Mouse (Mus musculus) kidney, adult 11 months (tissue): ENCODE data around the gene Cfap100.

Experiments
- DNase-seq: peaks from one replicate; pipeline ENCODE4 v3.0.0; 2022

Cfap100 gene

DNA sequence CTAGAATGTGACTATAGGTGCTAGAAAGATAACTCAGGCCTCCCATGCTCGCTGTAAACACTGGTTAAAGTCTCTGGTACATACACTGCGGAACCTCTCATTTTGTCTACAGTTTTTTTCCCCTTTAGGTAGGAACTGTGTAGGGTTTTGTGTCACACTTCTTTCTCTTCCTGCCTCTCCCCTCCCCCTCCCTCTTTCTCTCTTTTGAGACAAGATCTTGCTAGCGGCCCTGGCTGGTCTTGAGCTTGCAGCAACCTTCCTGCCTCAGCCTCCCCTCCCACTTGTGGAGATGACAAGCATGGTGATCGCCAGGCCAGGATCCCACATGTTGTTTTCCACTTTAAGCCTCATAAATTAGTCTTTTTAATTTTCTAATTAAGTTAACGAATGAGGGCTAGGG is 25.2 kb upstream of the Cfap100 start:
- no peak for DNase-seq

DNA sequence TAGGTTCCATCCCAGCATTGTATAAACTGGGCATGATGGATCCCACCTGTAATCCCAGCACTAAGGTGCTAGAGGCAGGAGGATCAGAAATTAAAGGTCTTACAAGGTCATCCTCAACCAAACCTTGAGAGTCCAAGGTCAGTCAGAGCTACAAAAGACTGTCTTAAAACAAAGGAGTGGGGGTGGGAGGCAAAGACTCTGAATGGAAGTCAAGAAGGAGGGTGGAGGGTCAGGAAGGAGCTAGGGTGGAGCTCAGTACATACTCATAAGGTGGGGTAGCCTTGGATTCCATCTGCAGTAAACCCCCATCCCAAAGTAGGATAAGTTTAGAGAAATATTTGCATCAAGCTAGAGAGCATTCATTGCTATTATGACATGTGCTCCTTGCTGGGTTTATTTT is 24.0 kb upstream of the Cfap100 start:
- DNase-seq: no peak

DNA sequence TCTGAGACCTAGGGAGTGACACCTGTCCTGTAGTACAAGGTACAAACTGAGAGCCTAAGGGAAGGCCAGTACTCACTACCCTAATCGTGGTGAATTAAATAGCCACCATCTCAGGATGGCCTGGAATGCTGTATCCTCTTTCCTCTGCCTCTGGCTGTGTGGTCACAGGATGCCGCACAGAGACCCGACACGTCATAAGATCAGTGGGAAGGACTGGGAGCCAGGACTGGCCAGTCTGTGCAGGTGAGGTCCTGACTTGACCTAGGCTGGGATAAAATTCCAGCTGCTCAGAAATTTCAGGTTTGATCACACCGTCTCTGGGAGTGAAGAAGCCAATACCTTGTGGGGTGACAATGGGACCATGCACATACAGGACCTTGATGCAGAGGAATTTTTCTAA is 22.9 kb upstream of the Cfap100 start:
- DNase-seq: no peak

DNA sequence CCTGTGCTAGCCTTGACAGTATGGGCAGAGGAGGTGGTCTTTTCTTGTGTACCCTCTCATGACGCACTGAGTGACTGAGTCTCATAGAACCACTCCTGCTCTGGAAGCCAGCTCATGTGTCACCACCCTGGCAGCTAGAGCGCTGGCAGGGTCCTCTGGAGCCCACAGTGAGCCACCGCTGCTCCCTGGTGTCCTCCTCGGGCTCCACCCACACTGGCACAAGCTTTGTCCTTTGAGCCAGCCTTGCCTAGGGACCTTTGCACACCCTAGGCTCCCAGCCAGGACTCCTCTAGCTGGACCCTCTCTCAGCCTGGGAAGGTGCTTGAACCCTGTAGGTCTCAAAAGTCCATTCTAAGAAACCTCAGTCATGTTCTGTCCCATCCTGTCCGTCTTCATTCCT is 22.1 kb upstream of the Cfap100 start:
- peak; percentile 94 for DNase-seq

DNA sequence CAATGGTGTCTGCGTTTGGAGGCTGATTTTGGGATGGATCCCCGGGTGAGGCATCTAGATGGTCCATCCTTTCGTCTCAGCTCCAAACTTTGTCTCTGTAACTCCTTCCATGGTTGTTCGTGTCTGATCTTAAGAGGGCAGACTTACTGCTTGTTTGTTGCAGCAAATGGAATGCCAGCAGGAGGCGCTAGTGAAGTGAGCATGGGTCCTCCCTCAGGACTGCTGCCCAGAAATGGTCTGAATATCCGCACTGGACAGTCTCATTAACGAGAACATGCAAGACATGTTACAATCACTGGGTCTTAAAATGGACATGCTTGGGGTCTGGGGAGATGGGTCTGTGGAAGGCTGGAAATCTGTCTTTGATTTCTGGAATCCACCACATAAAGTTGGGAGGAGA is 21.6 kb upstream of the Cfap100 start:
- DNase-seq: peak; percentile 90

DNA sequence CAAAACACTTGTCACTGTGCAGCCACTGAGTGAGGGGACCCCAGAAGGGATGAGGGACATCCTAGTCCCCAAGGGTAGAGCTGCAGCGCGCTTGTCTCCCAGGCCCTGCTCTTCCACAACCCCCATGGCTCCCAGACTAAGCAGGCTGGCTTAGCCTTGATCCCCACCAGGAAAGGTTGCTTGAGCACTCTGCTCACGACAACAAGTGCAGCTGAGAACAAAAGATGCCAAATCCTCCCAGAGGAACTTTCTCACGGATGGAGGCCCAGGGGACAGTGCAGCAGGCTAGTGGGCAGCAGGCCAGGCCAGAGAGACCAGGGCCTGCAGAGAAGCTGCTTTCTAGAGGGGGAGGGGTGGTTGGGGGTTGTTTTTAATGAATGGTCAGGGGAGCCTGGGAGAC is 18.3 kb upstream of the Cfap100 start:
- no peak for DNase-seq

DNA sequence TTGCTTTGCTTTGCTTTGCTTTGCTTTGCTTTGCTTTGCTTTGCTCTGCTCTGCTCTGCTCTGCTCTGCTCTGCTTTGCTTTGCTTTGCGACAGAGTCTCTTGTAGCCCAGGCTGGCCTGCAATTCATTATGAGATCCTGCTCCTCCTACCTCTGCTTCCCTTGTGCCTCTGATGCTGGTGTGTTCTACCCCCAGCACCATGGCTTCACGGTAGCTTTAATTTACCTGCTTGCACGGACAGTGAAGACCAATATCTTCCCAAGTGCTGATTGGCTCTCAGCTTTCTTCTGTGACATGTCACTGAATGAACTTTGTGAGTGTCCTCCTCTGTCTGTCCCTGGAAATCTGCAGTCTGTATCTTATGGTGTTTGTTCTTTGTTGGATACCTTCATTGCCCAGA is 8.4 kb upstream of the Cfap100 start:
- no peak for DNase-seq

DNA sequence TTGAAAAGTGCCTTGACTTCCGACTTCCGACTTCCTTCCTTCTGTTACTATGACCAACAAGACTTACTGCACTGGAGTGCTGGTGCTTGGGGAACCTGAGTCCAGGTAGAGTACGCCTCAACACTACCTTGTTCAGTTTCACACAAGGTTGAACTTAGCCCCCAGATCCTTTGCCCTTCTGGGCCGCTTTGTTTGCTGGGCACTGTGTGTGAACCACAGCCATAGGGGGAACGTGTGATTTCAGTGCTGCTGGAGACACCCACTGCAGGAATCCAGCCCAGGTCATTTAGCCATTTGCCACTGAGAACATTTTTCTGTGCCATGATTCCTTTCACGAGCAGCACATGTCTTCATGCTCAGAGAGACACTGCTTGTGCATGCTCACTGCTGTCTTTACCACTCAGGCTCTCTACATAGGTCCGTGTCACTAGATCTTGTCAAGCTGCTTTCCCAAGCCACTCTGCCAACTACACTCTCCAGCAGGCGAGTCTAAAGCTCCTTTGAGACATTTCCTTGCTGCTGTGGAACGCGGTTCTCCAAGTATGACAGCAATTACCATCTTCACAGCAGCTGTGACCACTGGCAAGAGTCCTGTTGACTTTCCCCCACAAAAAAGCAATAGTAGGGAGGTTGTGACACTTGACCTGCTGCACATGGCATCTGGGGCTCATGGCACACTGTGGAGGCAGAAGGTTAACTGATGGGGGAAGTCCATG is 7.8 kb upstream of the Cfap100 start:
- DNase-seq: no peak

DNA sequence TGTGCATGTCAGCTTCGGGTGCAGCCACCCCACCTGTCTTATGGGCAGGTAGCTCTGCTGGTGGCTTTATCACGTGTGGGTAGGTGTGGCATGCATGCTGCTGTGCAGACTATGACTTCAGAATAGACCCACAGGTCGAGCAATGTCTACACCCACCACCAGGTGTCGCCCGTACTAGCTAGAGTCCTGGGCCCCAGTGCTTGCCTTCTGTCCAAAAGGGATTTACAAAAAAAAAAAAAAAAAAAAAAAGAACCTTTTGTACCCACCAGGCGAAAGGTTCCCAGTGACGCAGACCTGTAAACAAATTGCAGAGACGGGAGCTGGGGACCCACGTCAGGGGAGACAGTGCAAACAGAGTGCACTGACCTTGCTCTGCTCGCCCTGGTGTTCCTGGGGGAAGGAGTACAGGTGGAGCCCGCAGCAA is 6.6 kb upstream of the Cfap100 start:
- DNase-seq: peak; percentile 90

DNA sequence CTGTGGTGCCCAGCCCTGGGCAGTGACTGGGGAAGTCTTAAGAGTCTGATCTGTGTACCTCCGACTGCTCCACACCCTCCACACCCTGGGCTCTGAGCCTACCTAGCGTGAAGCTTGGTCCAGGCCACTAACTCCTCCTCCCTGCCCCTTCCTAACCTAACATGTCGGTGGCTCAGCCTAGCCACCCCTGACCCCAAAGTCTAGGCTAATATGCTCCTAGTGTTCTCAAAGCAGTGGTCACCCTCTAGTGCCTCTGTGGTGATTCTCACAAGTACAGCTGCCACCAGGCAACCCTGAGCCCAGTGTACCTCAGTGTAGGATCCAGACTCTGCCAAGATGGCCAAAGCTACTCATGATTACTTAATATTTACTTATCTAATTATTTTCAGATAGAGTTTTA is 6.1 kb upstream of the Cfap100 start:
- DNase-seq: no peak

DNA sequence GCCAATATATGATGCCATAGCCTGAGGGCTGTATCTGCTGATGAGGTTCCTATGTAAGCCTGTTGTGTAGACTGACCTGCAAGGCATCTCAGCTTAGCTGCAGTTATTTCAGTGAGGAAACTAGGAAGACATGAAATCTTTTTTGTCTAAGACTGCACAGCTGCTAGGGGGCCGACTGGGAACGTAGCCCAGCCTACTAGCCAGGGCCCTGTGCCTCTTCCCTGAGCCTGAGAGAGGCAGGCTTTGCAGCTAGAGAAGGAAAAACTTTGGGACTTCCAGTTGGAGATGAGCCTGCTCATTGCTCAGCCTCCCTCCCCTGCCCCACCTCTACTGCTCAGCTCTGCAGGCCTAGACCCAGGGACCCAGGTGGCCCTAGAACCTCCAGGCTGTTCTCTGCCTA is 2.9 kb upstream of the Cfap100 start:
- no peak for DNase-seq

DNA sequence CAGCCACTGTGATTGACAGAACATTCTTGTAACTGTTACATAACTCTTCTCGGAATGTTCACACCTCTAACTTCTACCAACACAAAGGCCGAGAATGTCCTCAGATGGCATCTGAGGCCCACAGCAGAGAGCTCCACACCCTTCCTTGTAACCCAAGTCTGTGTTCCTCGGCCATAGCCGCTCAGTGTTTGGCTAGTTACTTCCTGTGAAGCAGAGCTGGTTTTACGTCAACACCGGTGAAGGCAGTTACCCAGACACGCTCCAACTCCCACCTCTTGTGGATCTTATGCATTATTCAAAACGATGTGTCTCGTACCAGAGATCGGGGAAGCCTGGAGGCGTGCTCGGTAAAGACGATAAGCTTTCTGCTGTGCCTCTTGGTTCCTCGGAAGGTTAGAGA is 1.3 kb upstream of the Cfap100 start:
- peak; percentile 21 for DNase-seq

DNA sequence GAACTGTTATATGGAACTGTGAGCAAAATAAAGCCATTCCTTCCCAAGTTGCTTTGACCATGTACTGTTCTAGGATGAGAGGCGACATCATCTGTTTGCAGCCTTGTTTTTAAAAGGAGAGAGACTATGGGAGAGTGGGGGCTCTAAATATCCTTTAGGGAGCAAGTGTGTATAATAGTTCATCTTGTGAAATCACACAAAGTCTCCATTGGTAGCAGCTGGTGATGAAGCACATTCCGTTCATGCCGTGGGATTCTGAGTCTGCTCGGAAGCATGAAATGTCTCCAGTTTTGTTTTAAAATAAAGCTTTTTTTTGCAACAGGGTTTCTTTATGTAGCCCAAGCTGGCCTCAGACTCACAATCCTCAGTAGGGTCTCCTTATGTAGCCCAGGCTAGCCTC is 2.6 kb downstream of the Cfap100 start:
- no peak for DNase-seq

DNA sequence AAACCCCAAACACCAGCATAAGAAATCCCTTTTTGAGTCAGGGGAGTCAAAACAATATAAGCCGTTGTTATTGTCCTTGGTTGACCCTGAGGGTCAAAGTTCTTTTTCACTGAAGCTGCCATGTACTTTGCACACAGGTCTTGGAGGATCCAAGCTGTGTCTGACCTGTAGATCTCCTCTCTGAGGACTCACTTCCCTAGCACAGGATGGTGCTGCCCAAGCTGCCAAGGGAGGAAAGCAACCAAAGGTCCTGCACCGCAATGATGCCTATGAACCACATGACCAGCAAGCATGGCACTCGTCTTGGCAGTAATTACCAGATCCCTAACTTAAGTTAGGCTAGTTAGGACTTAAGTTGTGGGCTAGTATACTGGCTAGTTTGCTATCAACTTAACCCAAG is 3.2 kb downstream of the Cfap100 start:
- peak; percentile 28 for DNase-seq

DNA sequence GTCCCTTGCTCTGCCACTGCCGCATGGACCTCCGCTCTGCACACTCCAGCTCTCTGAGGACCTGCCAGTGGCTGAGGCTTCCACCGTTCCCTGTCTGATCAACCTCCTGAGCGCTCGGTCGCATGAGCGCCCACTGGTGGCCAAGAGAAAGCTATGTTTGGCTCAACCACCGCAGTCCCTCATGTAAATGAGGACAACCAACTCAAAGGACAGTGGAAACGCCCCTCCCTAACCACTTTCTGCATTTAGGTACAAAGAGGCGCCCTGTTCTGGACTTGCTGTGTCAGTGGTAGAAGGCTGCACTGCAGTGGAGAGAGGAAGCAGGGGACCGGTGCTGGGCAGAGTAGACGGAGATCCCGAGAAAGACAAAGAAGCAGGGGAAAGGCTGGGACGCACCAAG is 6.0 kb downstream of the Cfap100 start:
- peak; percentile 78 for DNase-seq

DNA sequence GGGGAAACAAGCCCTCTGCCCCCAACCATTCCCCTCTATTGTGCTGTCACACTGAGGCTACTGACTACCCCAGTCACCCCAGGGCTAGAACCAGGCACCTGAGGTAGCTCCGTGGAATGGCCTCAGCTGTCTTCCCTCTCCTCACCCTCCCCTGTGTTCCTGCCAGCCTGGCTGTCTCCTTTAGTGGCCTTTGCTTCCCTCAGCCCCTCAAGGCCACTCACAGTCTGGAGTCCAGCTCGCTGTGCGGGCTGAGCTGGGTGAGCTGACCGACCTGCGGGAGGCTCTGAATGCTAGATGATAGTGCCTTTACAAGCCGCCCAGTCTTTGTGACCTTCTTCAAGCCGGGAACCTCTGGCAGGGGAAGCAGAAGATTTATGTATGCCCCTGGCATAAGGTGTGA is 16.7 kb downstream of the Cfap100 start:
- no peak for DNase-seq

DNA sequence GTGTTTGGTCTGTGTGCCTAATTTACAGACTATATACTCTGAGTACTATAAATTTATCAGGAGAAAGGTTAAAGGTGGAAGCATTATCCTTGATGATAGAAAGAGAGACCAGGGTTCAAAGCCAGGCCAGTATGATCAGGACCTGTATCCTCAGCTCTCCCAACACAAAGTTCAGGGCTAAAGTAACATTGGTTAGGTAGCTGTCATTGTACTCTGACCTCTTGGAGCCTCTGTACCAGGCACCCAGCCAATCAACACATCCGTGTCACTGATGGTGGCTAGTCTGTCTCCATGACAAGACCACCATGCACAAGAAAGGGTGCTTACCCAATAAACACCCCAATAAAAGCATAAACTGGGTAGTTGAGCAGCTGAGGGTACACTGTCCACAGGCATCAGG is 17.6 kb downstream of the Cfap100 start:
- DNase-seq: no peak

DNA sequence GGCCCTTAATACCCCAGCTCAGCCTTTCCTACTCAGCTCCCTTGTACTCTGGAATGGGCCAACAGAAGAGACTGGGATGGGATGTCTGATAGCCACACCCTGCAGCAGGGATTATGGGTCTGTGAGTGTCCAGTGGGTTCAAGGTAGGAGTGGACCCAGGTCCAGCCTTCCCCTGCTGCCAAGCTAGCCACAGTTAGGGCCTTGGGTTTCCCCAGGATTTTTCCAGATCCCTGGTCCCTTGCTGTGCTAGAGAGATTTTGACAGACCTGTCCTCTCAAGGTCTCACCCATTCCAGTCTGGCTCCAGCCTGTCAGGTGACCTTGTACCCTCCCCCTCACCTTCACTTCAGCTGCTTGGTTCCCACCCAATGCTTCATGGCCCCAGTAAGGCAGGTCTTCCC is 20.0 kb downstream of the Cfap100 start:
- DNase-seq: no peak

DNA sequence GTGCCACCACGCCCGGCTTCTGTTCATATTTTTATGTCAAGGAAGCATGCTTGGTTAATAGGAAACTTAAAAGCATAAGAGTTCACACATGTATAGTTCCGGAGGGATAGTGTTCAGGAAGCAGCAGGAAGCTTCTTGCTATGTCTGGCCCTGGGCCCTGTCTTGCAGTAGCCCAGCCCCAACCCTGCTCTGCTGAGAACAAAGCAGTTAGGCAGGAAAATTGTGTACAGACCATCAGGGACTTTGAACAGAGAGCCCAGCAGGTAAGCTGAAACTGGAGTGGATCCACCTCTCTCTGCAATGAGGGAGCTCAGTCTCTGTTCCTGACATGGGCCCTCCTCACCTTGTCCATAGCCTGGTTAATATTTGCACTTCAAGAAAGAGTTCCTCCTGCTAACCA is 31.3 kb downstream of the Cfap100 start:
- no peak for DNase-seq

DNA sequence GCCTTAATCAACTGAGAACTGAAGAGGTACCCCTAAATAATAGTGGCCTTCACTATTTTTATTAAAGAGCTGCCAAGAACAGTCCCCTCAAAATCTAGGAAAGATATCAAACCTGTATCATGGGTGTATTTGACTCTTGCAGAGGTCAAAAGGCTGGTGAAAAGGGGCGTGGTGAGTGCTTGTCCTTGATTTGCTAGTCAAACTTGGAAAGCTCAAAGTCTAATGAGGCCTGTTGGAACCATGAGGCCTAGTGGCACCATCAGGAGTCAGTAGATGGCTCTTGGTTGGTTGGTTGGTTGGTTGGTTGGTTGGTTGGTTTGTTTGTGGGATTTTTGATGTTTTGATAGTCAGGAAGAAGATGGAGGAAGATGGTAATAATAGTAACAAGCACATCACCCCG is 32.8 kb downstream of the Cfap100 start:
- no peak for DNase-seq

DNA sequence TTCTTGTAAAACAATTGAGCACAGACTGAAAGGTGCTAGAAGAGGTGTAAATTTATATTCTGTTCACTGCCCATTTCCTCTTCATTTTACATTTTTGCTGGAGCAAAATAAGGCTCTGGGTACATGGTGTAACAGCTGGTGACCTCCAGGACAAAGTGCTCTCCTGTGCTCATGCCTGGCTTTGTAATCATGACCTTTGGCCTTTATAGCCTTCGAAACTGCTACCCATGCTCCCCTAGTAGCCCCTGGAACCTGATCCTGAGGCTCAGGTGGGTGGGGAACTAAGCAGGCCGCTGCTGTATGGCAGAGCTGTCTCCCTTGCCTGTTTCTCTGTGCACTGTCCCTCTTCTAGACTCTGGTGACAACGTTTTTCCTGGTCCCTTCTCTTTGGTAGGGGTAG is 34.6 kb downstream of the Cfap100 start:
- no peak for DNase-seq

DNA sequence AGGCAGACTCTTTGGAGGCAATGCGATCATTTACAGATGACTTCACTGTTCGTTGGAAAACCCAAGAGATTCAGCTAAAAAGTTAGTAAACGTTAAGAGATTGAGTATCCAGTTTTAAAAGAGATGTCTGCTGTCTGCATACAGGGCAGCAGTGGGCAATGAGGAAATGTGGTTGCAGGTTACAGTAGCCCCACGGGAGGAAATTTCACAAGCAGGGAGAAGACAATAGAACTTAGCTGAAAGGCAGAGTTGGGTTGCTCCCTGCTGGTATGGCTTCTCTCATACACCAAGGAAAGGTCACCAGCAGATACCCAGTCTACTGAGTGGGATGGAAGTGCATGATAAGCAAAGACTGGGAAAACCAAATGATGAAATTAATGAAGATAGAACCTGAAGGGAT is 38.0 kb downstream of the Cfap100 start:
- no peak for DNase-seq

DNA sequence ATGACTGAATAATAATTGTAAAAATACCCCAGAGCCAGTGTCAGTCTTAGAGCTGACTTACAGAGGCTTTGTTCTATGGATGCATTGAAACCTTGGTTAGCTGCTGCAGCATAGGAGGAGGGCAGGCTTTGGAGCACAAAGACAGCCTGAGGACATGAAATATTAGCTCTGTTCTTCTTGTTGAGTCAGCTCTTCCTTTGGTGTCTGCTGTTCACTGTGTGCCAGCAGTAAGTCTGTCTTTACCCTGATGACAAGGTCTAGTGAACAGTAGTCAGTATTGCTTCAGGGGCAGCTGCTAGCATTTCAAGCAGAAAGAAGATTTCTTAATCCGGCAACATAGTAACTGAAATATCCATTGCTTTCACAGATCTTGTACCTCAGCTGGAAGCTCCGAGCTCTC is 47.1 kb downstream of the Cfap100 start:
- no peak for DNase-seq

DNA sequence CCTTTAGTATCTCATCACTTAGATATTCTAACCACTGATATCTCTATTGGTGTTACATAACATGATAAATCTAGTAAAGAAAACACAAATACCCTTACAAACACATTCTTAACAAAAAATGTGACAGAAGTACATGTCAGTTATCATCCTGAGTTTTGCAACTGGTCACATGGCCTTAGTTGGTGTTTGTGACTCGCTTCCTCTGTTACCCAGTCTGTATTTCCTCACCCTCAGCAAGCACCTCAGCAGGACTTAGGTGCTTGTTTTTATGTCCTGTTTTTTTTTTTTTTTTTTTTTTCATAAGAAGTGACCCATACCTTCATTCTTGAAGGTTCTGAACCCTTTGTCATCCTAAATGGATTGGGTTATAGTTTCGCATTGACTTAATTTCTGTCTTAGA is 50.9 kb downstream of the Cfap100 start:
- no peak for DNase-seq

DNA sequence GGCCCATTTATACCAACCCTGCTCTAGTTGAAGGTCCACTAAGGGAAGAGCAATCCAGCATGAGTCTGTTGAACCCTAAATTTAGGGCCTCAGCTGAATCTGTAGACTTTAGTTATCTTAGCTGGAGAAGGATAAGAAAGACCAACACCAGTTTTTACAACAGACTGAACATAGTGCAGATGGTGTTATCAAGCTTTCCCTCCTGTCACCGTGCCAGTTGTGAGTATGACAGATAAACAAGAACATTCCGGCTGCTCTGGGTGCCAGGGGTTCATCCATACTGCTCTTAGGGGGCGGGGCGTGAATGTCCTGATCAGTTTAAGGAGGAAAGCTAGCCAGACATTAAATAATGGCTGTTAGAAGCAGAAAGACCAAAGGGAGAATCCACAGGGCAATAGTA is 54.0 kb downstream of the Cfap100 start:
- no peak for DNase-seq
